Mouse (Mus musculus): ENCODE results near the gene Arid5b.
"Not testable (repeated sequence)": the region's sequence is repeated elsewhere in the genome, so short reads cannot be mapped to it uniquely, and the experiment has no call there.

Gene Arid5b

GRCm38 (mm10) chr10:68110182-68110581, 168.4 kb downstream of the Arid5b start:
- DNase-seq (ENCODE audit: low spot score), result no peak

- DNase-seq (ENCODE audit: low spot score), result no peak
These were observed 168.9 kb downstream of the Arid5b start for GRCm38 (mm10) chr10:68109651-68110050.

- no peak for DNase-seq (ENCODE audit: low spot score)
These were observed 170.8 kb downstream of the Arid5b start for GRCm38 (mm10) chr10:68107716-68108115.

GRCm38 (mm10) chr10:68106351-68106950, 172.1 kb downstream of the Arid5b start:
- DNase-seq (ENCODE audit: low spot score), result no peak

- DNase-seq (ENCODE audit: low spot score), result peak; percentile 34
These were observed 173.4 kb downstream of the Arid5b start for GRCm38 (mm10) chr10:68104881-68105781.

GRCm38 (mm10) chr10:68104481-68104880, 174.1 kb downstream of the Arid5b start:
- peak; percentile 57 for DNase-seq (ENCODE audit: low spot score)

- DNase-seq (ENCODE audit: low spot score), result no peak
These were observed 174.6 kb downstream of the Arid5b start for GRCm38 (mm10) chr10:68103988-68104387.

GRCm38 (mm10) chr10:68103078-68103855, 175.3 kb downstream of the Arid5b start:
- no peak for DNase-seq (ENCODE audit: low spot score)

- DNase-seq (ENCODE audit: low spot score), result no peak
These were observed 176.0 kb downstream of the Arid5b start for GRCm38 (mm10) chr10:68102566-68102965.

- no peak for DNase-seq (ENCODE audit: low spot score)
These were observed 177.3 kb downstream of the Arid5b start for GRCm38 (mm10) chr10:68101251-68101650.

GRCm38 (mm10) chr10:68100506-68100905, 178.0 kb downstream of the Arid5b start:
- DNase-seq (ENCODE audit: low spot score), result no peak

- not testable (repeated sequence) for DNase-seq (ENCODE audit: low spot score)
These were observed 178.7 kb downstream of the Arid5b start for GRCm38 (mm10) chr10:68099801-68100200.

- DNase-seq (ENCODE audit: low spot score), result no peak
These were observed 180.5 kb downstream of the Arid5b start for GRCm38 (mm10) chr10:68097821-68098675.

GRCm38 (mm10) chr10:68096395-68096794, 182.1 kb downstream of the Arid5b start:
- DNase-seq (ENCODE audit: low spot score), result no peak

- DNase-seq (ENCODE audit: low spot score), result no peak
These were observed 183.4 kb downstream of the Arid5b start for GRCm38 (mm10) chr10:68095136-68095535.

- DNase-seq (ENCODE audit: low spot score), result no peak
These were observed 185.0 kb downstream of the Arid5b start for GRCm38 (mm10) chr10:68093496-68093895.

- no peak for DNase-seq (ENCODE audit: low spot score)
These were observed 186.7 kb downstream of the Arid5b start for GRCm38 (mm10) chr10:68091840-68092239.

- no peak for DNase-seq (ENCODE audit: low spot score)
These were observed 187.5 kb downstream of the Arid5b start for GRCm38 (mm10) chr10:68091011-68091410.

- no peak for DNase-seq (ENCODE audit: low spot score)
These were observed 188.0 kb downstream of the Arid5b start for GRCm38 (mm10) chr10:68090544-68090943.

- no peak for DNase-seq (ENCODE audit: low spot score)
These were observed 188.4 kb downstream of the Arid5b start for GRCm38 (mm10) chr10:68090197-68090535.

- peak; percentile 50 for DNase-seq (ENCODE audit: low spot score)
These were observed 188.9 kb downstream of the Arid5b start for GRCm38 (mm10) chr10:68089435-68090196.

Measured in embryo, embryonic 10.5 days (tissue).